Mouse (Mus musculus) erythroblast, adult 5-6 weeks (primary cell): Measurements from ENCODE around the gene Erich4. TPM values are rescaled to one million over a fixed set of nuclear protein-coding genes. Genes with fewer than 3 reads are reported as not detected.
"Not testable (repeated sequence)": the region's sequence is repeated elsewhere in the genome, so short reads cannot be mapped to it uniquely, and the experiment has no call there.

Experiments
- ATAC-seq: replicated peaks from 2 replicates; pipeline ENCODE4 v1.8.0; 2016; ENCODE audit warnings: moderate number of reproducible peaks, mild to moderate bottlenecking, moderate TSS enrichment, inconsistent platforms; ENCODE audit not compliant: poor library complexity, low FRiP score, severe bottlenecking
- total RNA-seq, 2 experiments: library from RNA; stranded (forward) in 1 of 2; stranded (reverse) in 1 of 2; fragments of 150-400 nt in 1 of 2; fragments of 200-764, 138-1000 nt in 1 of 2; gene quantifications; 2 replicates each; pipeline versions ENCODE4 v1.2.3 to v1.2.4; 2015 to 2017; ENCODE audit warnings: low replicate concordance in 2 of 2

Erich4 gene
- total RNA-seq, 2 experiments from 2014 or later = not detected

DNA sequence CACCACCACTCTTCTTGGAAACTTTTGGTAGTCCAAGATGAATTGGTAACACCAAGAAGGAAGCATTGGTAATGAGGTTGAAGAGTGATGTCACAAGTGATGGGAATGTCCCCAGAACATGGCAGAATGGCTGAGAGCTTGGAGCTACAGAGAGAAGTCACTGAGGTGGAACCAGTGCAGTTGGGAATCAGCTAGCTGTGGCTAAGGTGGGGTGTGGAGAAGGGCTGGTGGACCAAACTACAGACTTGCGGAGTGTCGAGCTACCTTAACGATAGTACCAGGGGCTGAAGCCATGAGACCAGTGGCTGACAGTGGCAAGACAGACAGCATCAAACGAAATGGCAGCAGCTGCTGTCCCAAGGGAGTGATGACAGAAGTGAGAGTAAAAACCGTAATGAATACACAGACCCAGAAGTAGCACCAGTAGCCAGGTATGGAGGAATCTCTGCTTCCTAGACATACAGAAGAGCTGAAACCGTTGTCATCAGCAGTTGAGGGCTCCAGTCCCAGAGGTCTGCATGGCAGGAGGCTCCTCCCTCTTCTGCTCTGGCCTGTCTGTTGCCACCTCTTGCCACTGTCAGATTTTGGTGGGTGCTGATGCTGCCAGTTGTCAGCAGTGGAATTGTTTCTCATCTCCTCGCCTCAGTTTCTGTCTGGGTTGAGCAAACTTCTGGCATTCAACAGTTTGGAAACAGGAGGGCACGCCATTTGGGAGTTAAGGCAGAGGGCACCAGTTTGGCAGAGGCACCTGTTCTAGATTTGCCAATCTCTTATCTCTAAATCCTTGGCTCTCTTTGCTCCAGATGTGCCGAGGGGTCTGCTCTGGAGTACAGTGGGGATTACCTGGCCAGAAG is 30.1 kb downstream of the Erich4 start:
- ATAC-seq = no peak

DNA sequence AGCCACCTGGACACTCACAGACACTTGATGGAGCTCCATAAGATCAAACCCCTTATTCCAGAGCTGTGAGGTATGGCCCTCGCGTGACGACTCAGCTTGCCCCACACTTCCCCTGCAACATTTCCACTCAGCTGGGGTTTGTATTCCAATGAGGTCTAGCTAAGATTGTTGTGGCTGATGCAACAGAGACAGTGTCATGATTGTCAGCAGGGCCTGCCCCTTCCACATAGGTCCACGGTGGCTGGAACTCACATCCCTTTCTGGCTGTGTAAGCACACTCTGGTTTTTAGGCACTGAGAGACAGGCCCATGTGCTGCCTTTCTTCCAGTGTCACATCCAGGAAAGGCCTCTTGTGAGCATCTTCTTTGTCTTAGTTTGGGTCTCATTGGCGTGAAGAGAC is 31.0 kb downstream of the Erich4 start:
- ATAC-seq = no peak

DNA sequence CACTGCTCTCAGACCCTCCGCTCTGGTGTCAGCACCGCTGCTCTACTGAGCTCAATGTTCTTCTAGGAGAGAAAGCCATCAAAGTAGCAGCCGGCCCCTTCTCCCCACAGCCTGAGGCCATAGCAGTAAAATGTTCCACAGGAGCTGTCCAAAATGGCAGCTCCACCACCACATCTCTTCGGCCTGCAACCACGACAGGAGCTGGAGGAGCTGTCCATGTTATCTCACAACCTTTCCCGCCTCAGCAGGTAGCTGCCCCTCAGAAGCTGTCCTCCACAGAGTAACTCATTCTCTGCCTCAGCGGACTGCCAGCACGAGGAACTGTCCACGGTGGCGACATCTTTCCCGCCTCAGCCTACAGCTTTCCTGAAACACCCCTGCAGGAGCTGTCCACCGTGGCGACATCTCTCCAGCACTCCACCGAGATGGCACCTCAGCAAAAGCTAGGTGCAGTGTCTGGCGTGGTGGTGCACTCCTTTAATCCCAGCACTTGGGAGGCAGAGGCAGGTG is 33.3 kb downstream of the Erich4 start:
- ATAC-seq = no peak

DNA sequence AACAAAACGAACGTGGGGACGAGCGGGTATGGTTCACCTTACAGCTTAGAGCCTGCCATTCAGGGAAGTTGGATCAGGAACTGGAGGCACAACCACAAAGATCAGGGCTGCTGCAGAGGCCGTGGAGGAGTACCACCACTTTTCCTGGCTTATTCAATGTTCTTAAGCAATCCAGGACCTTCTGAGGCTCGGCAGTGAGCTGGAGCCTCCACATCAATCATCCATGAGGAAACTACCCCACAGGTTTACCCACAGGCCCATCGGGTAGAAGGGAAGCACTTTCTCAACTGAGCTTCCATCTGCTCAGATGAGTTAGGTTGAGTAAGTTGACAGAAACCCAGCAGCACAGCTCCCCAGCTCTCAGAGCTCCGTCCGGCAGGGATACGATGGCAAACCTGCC is 36.3 kb downstream of the Erich4 start:
- ATAC-seq = no peak

DNA sequence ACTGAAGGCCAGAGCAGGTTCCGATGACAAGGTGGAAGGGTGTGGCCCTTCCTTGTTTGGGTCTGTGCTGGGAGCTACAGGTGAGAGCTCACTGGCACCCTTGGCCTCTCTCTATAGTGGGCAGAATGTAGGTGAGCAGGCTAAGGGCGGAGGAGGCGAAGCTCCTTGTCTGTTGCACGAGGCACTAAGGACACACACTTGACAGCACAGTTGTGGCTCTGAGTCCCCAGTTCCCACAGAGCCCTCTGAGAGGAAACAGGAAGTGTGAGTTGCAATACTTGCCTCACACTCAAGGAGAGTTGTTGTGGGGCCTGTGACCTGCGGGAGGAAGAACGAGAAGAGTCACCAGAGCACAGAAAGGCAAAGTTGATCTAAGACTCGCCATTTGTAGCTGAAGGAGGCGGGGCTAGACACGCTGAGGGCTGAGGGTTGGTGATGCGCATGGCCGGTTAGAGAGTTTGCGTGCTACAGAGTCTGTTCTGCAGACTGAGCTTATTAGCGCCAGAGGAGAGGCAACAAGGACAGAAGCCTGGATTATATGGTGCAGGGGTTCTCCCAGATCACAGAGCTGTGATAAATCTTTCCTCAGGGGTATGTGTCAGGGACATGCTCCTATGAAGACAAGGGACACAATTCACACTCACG is 38.8 kb downstream of the Erich4 start:
- not testable (repeated sequence) for ATAC-seq

DNA sequence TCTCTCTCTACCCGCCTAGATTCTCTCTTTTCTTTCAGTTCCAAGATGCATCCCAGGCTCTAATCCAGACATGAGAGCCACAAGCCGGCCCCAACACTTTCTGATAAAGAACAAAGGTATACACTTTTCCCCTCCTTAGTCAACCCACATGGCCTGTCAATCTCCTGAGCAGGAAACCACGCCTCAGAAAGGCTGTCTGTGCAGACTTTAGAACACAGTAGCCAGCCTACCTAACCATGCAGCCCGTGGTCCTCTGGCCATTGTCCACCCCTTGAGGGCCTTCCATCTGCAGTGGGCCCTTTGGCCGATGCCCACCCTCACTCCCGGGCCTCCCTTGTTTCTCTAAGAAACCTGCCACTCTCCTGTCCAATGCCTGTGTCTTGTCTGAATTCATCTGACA is 39.4 kb downstream of the Erich4 start:
- not testable (repeated sequence) for ATAC-seq

DNA sequence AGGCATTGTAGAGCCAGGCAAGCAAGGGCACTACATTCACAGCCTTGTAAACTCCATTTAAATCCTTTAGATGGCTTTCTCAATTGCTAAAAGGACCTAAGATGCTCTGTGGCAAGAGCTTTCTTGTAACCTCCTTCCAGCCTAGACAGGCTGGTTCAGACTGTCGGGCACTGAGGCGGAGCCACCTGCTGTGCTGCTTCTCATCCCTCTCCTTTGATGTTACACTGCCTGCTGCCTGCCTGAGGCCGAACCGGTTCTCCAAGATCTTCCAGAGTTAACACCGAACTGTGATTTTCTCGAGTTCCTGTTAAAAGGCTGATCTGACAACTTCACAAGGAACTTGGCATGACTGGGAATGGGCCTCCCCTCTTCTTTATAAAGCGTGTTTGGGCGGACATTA is 39.8 kb downstream of the Erich4 start:
- ATAC-seq = no peak

DNA sequence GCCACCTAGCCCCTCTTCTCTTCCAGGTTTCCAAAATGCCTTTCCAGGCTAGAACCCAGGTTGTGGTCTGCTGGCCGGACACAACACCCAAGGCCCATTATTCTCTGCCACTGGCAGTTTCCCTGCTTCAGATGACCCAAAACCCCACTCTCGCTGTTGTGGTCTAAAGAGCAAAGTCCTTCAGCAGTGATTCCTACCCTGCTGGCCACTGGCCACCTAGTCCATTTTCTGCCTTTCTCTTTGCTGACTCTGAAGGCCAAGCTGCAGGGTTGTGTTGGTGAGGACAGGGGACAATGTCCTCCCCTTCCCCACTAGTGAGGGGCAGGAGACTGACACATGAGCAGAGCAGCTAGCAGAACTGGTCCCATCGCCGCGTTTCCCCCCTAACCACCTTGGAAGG is 40.6 kb downstream of the Erich4 start:
- no peak for ATAC-seq

DNA sequence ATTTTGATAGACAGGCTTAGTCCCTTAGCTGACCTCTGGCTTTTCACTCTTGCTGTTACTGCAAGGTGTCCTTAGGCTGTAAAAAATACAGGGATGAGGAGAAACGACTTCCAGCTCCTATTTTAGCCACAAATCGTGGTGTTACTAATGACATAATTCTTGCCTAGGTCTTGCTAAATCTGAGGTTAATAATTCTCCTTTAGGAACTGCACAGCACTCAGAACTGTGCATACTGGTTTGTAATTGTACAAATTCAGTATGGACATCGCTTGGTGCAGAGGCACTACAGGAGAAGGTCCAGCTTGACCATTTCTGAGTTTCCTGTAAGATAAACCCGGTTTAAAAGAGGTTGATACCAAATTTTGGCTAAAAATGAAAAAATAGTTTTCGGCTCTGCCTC is 41.9 kb downstream of the Erich4 start:
- ATAC-seq = not testable (repeated sequence)

DNA sequence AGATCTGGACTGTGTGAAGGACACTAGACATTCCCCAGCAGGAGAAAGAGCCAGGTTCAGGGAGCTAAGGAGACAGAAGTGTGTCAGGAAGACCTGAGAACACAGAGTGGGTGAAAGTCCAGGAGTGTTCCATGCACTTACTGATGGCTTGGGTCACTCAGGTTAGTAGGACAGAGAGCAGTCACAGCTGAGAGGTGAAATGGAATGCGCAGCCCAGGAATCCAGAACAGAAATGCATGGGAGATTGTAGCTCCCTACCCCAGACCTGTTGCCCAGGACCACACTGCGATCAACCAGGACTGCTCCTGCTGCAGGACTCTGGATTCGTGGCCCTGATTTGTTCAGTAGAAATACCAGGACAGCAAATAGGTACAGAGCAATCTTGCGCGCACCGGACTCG is 47.0 kb downstream of the Erich4 start:
- ATAC-seq = no peak

Other genes starting within 250 kb of the Erich4 start
- not detected in 2 replicates for gene Cnfn, start 246.2 kb downstream of the Erich4 start, total RNA-seq (2015; ENCODE audit: low replicate concordance)
- gene Cnfn, start 246.2 kb downstream of the Erich4 start, total RNA-seq (2017; ENCODE audit: low replicate concordance) = not detected in 2 replicates
- 2.5 and 11.3 TPM in 2 replicates for gene Lipe, start 217.2 kb downstream of the Erich4 start, total RNA-seq (2015; ENCODE audit: low replicate concordance)
- 4.5 and 6.7 TPM in 2 replicates for gene Lipe, start 217.2 kb downstream of the Erich4 start, total RNA-seq (2017; ENCODE audit: low replicate concordance)
- gene Cxcl17, start 203.0 kb downstream of the Erich4 start, total RNA-seq (2015; ENCODE audit: low replicate concordance) = not detected in 2 replicates
- not detected in 2 replicates for gene Cxcl17, start 203.0 kb downstream of the Erich4 start, total RNA-seq (2017; ENCODE audit: low replicate concordance)
- 72.6 and 100 TPM in 2 replicates for gene Ceacam1, start 138.3 kb downstream of the Erich4 start, total RNA-seq (2015; ENCODE audit: low replicate concordance)
- gene Ceacam1, start 138.3 kb downstream of the Erich4 start, total RNA-seq (2017; ENCODE audit: low replicate concordance) = 14.9 and 27.1 TPM in 2 replicates
- 0.38 TPM in 1 of 2 replicates, not detected in the other for gene Ceacam2, start 76.0 kb downstream of the Erich4 start, total RNA-seq (2015; ENCODE audit: low replicate concordance)
- gene Ceacam2, start 76.0 kb downstream of the Erich4 start, total RNA-seq (2017; ENCODE audit: low replicate concordance) = not detected in 2 replicates
- 4.6 and 7.3 TPM in 2 replicates for gene Dmac2, start 3.5 kb upstream of the Erich4 start, total RNA-seq (2015; ENCODE audit: low replicate concordance)
- gene Dmac2, start 3.5 kb upstream of the Erich4 start, total RNA-seq (2017; ENCODE audit: low replicate concordance) = 2.5 and 4.1 TPM in 2 replicates
- 1.9 and 2.5 TPM in 2 replicates for gene B3gnt8, start 10.8 kb upstream of the Erich4 start, total RNA-seq (2015; ENCODE audit: low replicate concordance)
- 0.98 and 5.8 TPM in 2 replicates for gene B3gnt8, start 10.8 kb upstream of the Erich4 start, total RNA-seq (2017; ENCODE audit: low replicate concordance)
- 2.5 and 17.9 TPM in 2 replicates for gene Bckdha, start 43.1 kb upstream of the Erich4 start, total RNA-seq (2015; ENCODE audit: low replicate concordance)
- 4.3 and 5.2 TPM in 2 replicates for gene Bckdha, start 43.1 kb upstream of the Erich4 start, total RNA-seq (2017; ENCODE audit: low replicate concordance)
- gene Exosc5, start 43.3 kb upstream of the Erich4 start, total RNA-seq (2015; ENCODE audit: low replicate concordance) = 5.4 and 13.8 TPM in 2 replicates
- gene Exosc5, start 43.3 kb upstream of the Erich4 start, total RNA-seq (2017; ENCODE audit: low replicate concordance) = 3.6 and 10.1 TPM in 2 replicates
- gene Tmem91, start 59.3 kb upstream of the Erich4 start, total RNA-seq (2015; ENCODE audit: low replicate concordance) = 0.96 TPM in 1 of 2 replicates, not detected in the other
- 0.09 TPM in 1 of 2 replicates, not detected in the other for gene Tmem91, start 59.3 kb upstream of the Erich4 start, total RNA-seq (2017; ENCODE audit: low replicate concordance)
- 7.5 and 8.1 TPM in 2 replicates for gene B9d2, start 64.9 kb upstream of the Erich4 start, total RNA-seq (2015; ENCODE audit: low replicate concordance)
- gene B9d2, start 64.9 kb upstream of the Erich4 start, total RNA-seq (2017; ENCODE audit: low replicate concordance) = 0.60 and 5.6 TPM in 2 replicates
- gene Tgfb1, start 71.1 kb upstream of the Erich4 start, total RNA-seq (2015; ENCODE audit: low replicate concordance) = 64.9 and 68.1 TPM in 2 replicates
- gene Tgfb1, start 71.1 kb upstream of the Erich4 start, total RNA-seq (2017; ENCODE audit: low replicate concordance) = 11.2 and 12.0 TPM in 2 replicates
- 19.0 and 22.3 TPM in 2 replicates for gene Ccdc97, start 103.2 kb upstream of the Erich4 start, total RNA-seq (2015; ENCODE audit: low replicate concordance)
- 14.7 and 17.7 TPM in 2 replicates for gene Ccdc97, start 103.2 kb upstream of the Erich4 start, total RNA-seq (2017; ENCODE audit: low replicate concordance)
- 45.2 and 59.1 TPM in 2 replicates for gene Hnrnpul1, start 138.9 kb upstream of the Erich4 start, total RNA-seq (2015; ENCODE audit: low replicate concordance)
- gene Hnrnpul1, start 138.9 kb upstream of the Erich4 start, total RNA-seq (2017; ENCODE audit: low replicate concordance) = 79.3 and 99.9 TPM in 2 replicates
- gene Axl, start 172.8 kb upstream of the Erich4 start, total RNA-seq (2015; ENCODE audit: low replicate concordance) = 28.2 and 35.7 TPM in 2 replicates
- gene Axl, start 172.8 kb upstream of the Erich4 start, total RNA-seq (2017; ENCODE audit: low replicate concordance) = 20.2 and 22.2 TPM in 2 replicates
- gene Cyp2s1, start 201.0 kb upstream of the Erich4 start, total RNA-seq (2015; ENCODE audit: low replicate concordance) = not detected in 2 replicates
- not detected in 2 replicates for gene Cyp2s1, start 201.0 kb upstream of the Erich4 start, total RNA-seq (2017; ENCODE audit: low replicate concordance)